Mouse (Mus musculus) cortical plate, adult 2 months (tissue): ENCODE measurements around the gene Setd5.

Experiments used
- CTCF ChIP-seq: fragments of 200-500 bp; IDR thresholded peaks from 2 replicates; pipeline ENCODE4 v1.5.1; 2011; ENCODE audit warnings: mild to moderate bottlenecking, control low read depth, low read length; ENCODE audit not compliant: insufficient read depth; ENCODE audit errors: extremely low read depth
- POLR2A ChIP-seq: fragments of 200-500 bp; IDR thresholded peaks from 2 replicates; pipeline ENCODE4 v1.6.1; 2011; ENCODE audit warnings: mild to moderate bottlenecking, low read length, control low read depth; ENCODE audit not compliant: insufficient read depth; ENCODE audit errors: extremely low read depth

GRCm38 (mm10) chr6:113082229-113082628 lies 5.1 kb downstream of the Setd5 start:
- TF ChIP-seq CTCF (no peak), POLR2A (no peak)
